Mouse (Mus musculus) limb, embryonic 13.5 days (tissue): ENCODE measurements around the gene Olfr1046. TPM values are rescaled to one million over a fixed set of nuclear protein-coding genes. Genes with fewer than 3 reads are reported as not detected.
"Not testable (repeated sequence)": the region's sequence is repeated elsewhere in the genome, so short reads cannot be mapped to it uniquely, and the experiment has no call there.

Source experiments
- ATAC-seq: fragments of 200-750 bp; cut with Nextera tagmentation; 2 replicates; pipeline ENCODE4 v1.8.0; 2017; ENCODE audit warnings: low read depth, moderate number of reproducible peaks, moderate TSS enrichment; ENCODE audit not compliant: low FRiP score
- H3K27ac ChIP-seq: fragments of 300-500 bp; sonication (generic); 2 replicates; pipeline ENCODE4 v1.5.1; 2015; ENCODE audit warnings: inconsistent platforms, mild to moderate bottlenecking, moderate library complexity
- H3K27me3 ChIP-seq: fragments of 300-500 bp; sonication (generic); 2 replicates; pipeline ENCODE4 v1.6.1; 2015; ENCODE audit warnings: mild to moderate bottlenecking, inconsistent platforms
- H3K36me3 ChIP-seq: fragments of 300-500 bp; sonication (generic); 2 replicates; pipeline ENCODE4 v1.6.1; 2015; ENCODE audit warnings: inconsistent platforms, mild to moderate bottlenecking, moderate library complexity
- H3K4me1 ChIP-seq: fragments of 300-500 bp; sonication (generic); 2 replicates; pipeline ENCODE4 v1.6.1; 2015; ENCODE audit warnings: inconsistent platforms
- H3K4me2 ChIP-seq: fragments of 300-500 bp; sonication (generic); replicated peaks from 2 replicates; pipeline ENCODE4 v1.6.1; 2015; ENCODE audit warnings: inconsistent platforms, mild to moderate bottlenecking, moderate library complexity
- H3K4me3 ChIP-seq: fragments of 300-500 bp; sonication (generic); 2 replicates; pipeline ENCODE4 v1.5.1; 2015; ENCODE audit warnings: moderate library complexity, mild to moderate bottlenecking, inconsistent platforms
- H3K9ac ChIP-seq: fragments of 300-500 bp; sonication (generic); 2 replicates; pipeline ENCODE4 v1.6.1; 2015; ENCODE audit warnings: mild to moderate bottlenecking, inconsistent platforms
- H3K9me3 ChIP-seq: fragments of 300-500 bp; sonication (generic); 2 replicates; pipeline ENCODE4 v1.6.1; 2016; ENCODE audit warnings: inconsistent platforms
- WGBS: fragments of 180-500 bp; shearing (Covaris S2); methylation state at CpG from one replicate; pipeline ENCODE4 v1.1.7; 2015; 5-methylcytosine and 5-hydroxymethylcytosine counted together
- polyA plus RNA-seq: library from polyadenylated mRNA; unstranded; fragments of >200 nt; fragmentation: Nextera tagmentation; extraction: Ambion mirVana; gene quantifications from 2 replicates; pipeline ENCODE4 v1.2.1, GENCODE M21; 2015

Olfr1046 gene
- not detected in 2 replicates for polyA plus RNA-seq

GRCm38 (mm10) chr2:86219214-86219613, at the start of gene Olfr1046:
TSS of gene Olfr1046 (minus strand) at chr2:86219314.
- Histone ChIP-seq H3K27ac (no peak within 1 kb of the TSS), H3K36me3 (no peaks in the 10 kb centered on the region), H3K4me1 (no peaks in the 10 kb centered on the region), H3K9ac (no peak within 1 kb of the TSS), H3K4me3 (no peak within 1 kb of the TSS), H3K27me3 (no peaks in the 10 kb centered on the region), H3K9me3 (no peaks in the 10 kb centered on the region), H3K4me2 (no peak within 1 kb of the TSS)
- no peak for ATAC-seq
- WGBS, result 64% methylated on average over 2 of the region's 2 CpGs

- H3K9me3 ChIP-seq, H3K36me3 ChIP-seq, H3K4me2 ChIP-seq, ATAC-seq, H3K27me3 ChIP-seq, H3K27ac ChIP-seq, H3K9ac ChIP-seq, H3K4me3 ChIP-seq, H3K4me1 ChIP-seq: not testable (repeated sequence)
Observed at GRCm38 (mm10) chr2:86258228-86258627, 39.1 kb upstream of the Olfr1046 start, which contains the start of gene Olfr1049. TSS of gene Olfr1049 (minus strand) at chr2:86258328.

DNA sequence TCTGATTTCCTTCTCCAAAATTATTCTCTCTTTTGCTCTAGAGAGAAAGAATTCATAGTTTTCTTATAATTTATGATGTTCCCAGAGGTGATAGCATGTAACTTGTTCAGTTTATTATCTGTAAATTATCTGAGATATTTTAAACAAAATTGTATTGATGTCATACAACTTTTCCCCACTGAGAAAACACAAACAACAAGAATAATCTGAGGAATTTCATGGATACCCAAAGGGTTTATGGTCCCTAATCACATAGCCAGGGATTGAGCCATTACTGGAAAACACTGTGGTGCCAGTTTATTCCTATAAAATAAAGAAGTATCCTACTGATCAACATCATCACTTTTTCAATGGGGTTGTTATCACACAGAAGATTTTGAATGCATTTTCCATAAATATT, 21.1 kb upstream of the Olfr1046 start, which contains the start of gene Olfr1048:
TSS of gene Olfr1048 (minus strand) at position 101 of the 400 bp plus-strand sequence.
- no peak for ATAC-seq
- H3K27me3 ChIP-seq, result no peaks in the 10 kb centered on the region
- H3K4me3 ChIP-seq, result no peak within 1 kb of the TSS
- H3K4me2 ChIP-seq, result no peak within 1 kb of the TSS
- no peaks in the 10 kb centered on the region for H3K9me3 ChIP-seq
- H3K27ac ChIP-seq, result no peak within 1 kb of the TSS
- no peaks in the 10 kb centered on the region for H3K4me1 ChIP-seq
- H3K9ac ChIP-seq, result no peak within 1 kb of the TSS
- no peaks in the 10 kb centered on the region for H3K36me3 ChIP-seq

GRCm38 (mm10) chr2:86231301-86231700, 12.2 kb upstream of the Olfr1046 start, which contains the start of gene Olfr1047:
TSS of gene Olfr1047 (minus strand) at chr2:86231401.
- H3K9me3 ChIP-seq, result no peaks in the 10 kb centered on the region
- no peaks in the 10 kb centered on the region for H3K36me3 ChIP-seq
- no peaks in the 10 kb centered on the region for H3K27me3 ChIP-seq
- H3K27ac ChIP-seq, result no peak within 1 kb of the TSS
- no peak within 1 kb of the TSS for H3K9ac ChIP-seq
- H3K4me2 ChIP-seq, result no peak within 1 kb of the TSS
- H3K4me3 ChIP-seq, result no peak within 1 kb of the TSS
- H3K4me1 ChIP-seq, result no peaks in the 10 kb centered on the region
- ATAC-seq, result no peak
- WGBS, result 77% methylated on average over 1 of the region's 1 CpGs

- H3K4me3 ChIP-seq, result no peak within 1 kb of the TSS
- H3K4me1 ChIP-seq, result no peaks in the 10 kb centered on the region
- H3K27ac ChIP-seq, result no peak within 1 kb of the TSS
- no peak for ATAC-seq
- H3K9ac ChIP-seq, result no peak within 1 kb of the TSS
- H3K9me3 ChIP-seq, result no peaks in the 10 kb centered on the region
- no peaks in the 10 kb centered on the region for H3K27me3 ChIP-seq
- no peak within 1 kb of the TSS for H3K4me2 ChIP-seq
- no peaks in the 10 kb centered on the region for H3K36me3 ChIP-seq
Observed at GRCm38 (mm10) chr2:86202909-86203308, 16.2 kb downstream of the Olfr1046 start, which contains the start of gene Olfr1045. TSS of gene Olfr1045 (minus strand) at chr2:86203009.

DNA sequence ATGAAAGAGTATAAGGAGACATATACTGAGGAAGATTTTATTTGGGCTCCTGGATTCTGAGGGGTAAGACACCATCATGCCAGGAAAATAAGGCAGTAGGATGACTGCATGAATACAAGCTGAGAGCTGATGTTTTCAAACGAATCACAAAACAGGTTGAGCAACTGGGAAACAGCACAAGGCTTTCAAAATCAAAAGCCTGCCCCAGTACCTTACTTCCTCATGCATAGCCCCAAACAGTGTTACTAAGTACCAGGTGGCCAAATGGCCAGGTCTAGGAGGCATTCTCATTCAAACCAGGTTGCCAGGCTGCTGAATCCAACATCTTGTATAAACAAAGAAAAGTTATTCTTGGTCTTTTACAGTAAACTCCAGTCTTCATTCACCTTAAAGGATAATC, 23.3 kb downstream of the Olfr1046 start:
- no peaks in the 10 kb centered on the region for H3K27me3 ChIP-seq
- H3K9ac ChIP-seq, result no peak overlapping the region
- no peaks in the 10 kb centered on the region for H3K9me3 ChIP-seq
- H3K4me2 ChIP-seq, result no peak overlapping the region
- H3K4me3 ChIP-seq, result no peak overlapping the region
- H3K27ac ChIP-seq, result no peak overlapping the region
- no peaks in the 10 kb centered on the region for H3K36me3 ChIP-seq
- H3K4me1 ChIP-seq, result no peaks in the 10 kb centered on the region
- ATAC-seq, result no peak
- WGBS, result 47% methylated on average over 1 of the region's 1 CpGs

- Histone ChIP-seq H3K4me3 (no peak within 1 kb of the TSS), H3K27me3 (no peaks in the 10 kb centered on the region), H3K27ac (no peak within 1 kb of the TSS), H3K36me3 (no peaks in the 10 kb centered on the region), H3K9ac (no peak within 1 kb of the TSS), H3K4me1 (no peaks in the 10 kb centered on the region), H3K9me3 (no peaks in the 10 kb centered on the region), H3K4me2 (no peak within 1 kb of the TSS)
- no peak for ATAC-seq
Observed at GRCm38 (mm10) chr2:86185583-86185982, 33.5 kb downstream of the Olfr1046 start, which contains the start of gene Olfr52. TSS of gene Olfr52 (minus strand) at chr2:86185683.

DNA sequence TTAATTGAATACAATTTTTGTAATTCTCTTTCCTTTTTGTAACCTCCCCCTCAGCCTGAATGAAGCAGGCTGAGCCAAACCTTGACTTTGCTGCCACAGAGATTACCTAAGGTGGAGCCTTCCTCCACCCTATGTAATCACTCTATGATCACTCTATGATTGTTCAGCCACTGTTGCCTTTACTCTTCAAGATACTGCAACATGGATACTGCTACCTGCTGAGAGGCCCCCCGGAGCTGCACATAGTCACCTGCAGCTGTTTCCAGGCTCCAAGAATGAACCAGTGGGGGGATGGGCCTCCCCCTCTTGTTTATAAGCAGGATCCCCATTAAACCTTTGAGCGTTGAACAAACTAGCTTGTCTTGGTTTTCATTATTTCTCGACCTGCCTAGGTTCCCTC, 39.2 kb downstream of the Olfr1046 start:
- Histone ChIP-seq H3K4me1 (no peaks in the 10 kb centered on the region), H3K27ac (no peak overlapping the region), H3K9ac (no peak overlapping the region), H3K27me3 (no peaks in the 10 kb centered on the region), H3K9me3 (no peaks in the 10 kb centered on the region), H3K4me2 (no peak overlapping the region), H3K36me3 (no peaks in the 10 kb centered on the region), H3K4me3 (no peak overlapping the region)
- WGBS, result 66% methylated on average over 3 of the region's 3 CpGs
- no peak for ATAC-seq

DNA sequence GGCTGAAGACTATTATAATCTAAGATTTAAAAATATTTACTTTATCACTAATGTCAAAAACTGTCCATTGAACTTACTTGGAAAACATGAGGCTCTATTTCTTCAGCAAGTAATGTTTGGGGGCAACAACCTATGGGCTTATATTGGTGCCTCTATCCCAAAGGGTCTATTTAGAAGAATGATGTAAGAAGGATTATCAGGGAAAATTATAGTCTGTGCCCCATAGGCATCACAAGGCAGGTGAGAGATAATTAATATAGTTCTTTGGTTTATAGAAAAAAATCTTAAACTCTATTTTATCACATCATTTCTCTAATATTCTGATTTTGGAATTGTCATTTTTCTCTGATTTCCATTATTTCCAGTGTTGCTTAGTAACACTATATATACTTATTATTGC, 41.4 kb downstream of the Olfr1046 start, which contains the start of gene Olfr1044:
TSS of gene Olfr1044 (minus strand) at position 101 of the 400 bp plus-strand sequence.
- no peak within 1 kb of the TSS for H3K4me3 ChIP-seq
- H3K4me2 ChIP-seq, result no peak within 1 kb of the TSS

DNA sequence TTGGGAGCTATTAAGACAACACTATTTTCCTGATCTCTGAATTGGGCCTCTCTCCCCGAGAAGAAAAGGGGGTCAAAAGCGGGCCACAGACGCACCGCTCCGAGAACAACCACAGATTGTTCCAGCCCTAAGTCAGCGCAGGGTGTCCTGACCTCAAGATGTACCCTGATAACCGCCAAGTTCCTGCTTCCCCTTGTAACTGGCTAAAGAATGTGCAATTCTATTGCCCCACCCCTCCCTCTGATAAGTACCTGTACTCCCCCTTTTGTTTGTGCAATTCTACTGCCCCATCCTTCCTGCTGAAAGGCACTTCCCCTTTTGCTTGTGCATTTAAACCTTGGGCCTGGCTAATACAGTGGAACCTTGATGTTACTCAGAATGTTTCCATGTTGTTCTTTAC, 43.7 kb downstream of the Olfr1046 start:
- H3K27me3 ChIP-seq, H3K9me3 ChIP-seq, H3K4me3 ChIP-seq, H3K36me3 ChIP-seq, H3K4me2 ChIP-seq, H3K27ac ChIP-seq, ATAC-seq, H3K9ac ChIP-seq, H3K4me1 ChIP-seq: not testable (repeated sequence)
- 89% methylated on average over 7 of the region's 7 CpGs for WGBS

More for the DNA sequence above, 41.4 kb downstream of the Olfr1046 start, which contains the start of gene Olfr1044:
- H3K27ac ChIP-seq, result no peak within 1 kb of the TSS
- no peaks in the 10 kb centered on the region for H3K9me3 ChIP-seq
- H3K4me1 ChIP-seq, result no peaks in the 10 kb centered on the region
- H3K27me3 ChIP-seq, result no peaks in the 10 kb centered on the region
- no peaks in the 10 kb centered on the region for H3K36me3 ChIP-seq
- ATAC-seq, result no peak
- H3K9ac ChIP-seq, result no peak within 1 kb of the TSS

DNA sequence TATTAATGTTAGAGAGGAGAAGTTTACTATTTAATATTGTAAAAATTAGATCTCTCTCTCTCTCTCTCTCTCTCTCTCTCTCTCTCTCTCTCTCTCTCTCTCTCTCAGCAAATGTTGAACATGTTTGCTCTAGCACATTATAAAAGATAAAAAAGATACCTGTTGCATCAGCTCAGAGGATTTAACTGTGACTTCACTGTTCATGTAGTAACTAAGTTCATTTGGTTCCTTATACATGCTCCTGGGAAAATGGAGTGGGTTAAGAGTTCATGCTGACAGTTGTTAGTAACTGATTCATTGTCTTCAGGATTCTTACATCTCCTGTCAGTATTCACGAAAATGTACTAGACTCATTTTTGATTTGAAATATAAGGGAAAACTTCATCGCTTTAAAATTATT, 51.7 kb downstream of the Olfr1046 start, which contains the start of gene Olfr1043:
TSS of gene Olfr1043 (minus strand) at position 101 of the 400 bp plus-strand sequence.
- H3K9ac ChIP-seq, result no peak within 1 kb of the TSS
- H3K4me3 ChIP-seq, result no peak within 1 kb of the TSS
- no peak for ATAC-seq
- H3K4me2 ChIP-seq, result no peak within 1 kb of the TSS
- H3K36me3 ChIP-seq, result no peaks in the 10 kb centered on the region
- 95% methylated on average over 2 of the region's 2 CpGs for WGBS
- H3K27ac ChIP-seq, result no peak within 1 kb of the TSS
- H3K9me3 ChIP-seq, result no peaks in the 10 kb centered on the region
- no peaks in the 10 kb centered on the region for H3K27me3 ChIP-seq
- no peaks in the 10 kb centered on the region for H3K4me1 ChIP-seq
